ENCODE assay signal across 17 mouse cellular contexts in genomic region chr12:11324480-11324879, GRCm38 (mm10).
"Had no signal": no experiment of that assay in that cellular context is flagged by ENCODE, and none has a peak within 500 bp of the region (broad histone marks: within the 10 kb centered on the region; RNA-seq: fewer than 3 reads in every experiment).

No protein-coding gene starts in this region.

- ATAC-seq: inflammation-experienced regulatory T-cells, adult 6 months; intestine, embryonic 16.5 days; midbrain, embryonic 15.5 days had no signal

- H3K9ac ChIP-seq: kidney, embryonic 15.5 days; liver, embryonic 13.5 days; midbrain, embryonic 12.5 days; midbrain, embryonic 15.5 days; neural tube, embryonic 12.5 days; neural tube, embryonic 15.5 days; stomach, embryonic 15.5 days had no signal

- DNase-seq: kidney, adult 18-20 months; kidney, postnatal 14 days; layer of hippocampus, postnatal 36 days; liver, embryonic 13.5 days; right cerebral cortex, postnatal 25 days; spleen, adult 18-20 months; thymus, postnatal 25 days had no signal

- H3K27me3 ChIP-seq: kidney, embryonic 15.5 days; liver, embryonic 13.5 days; midbrain, embryonic 12.5 days; midbrain, embryonic 15.5 days; neural tube, embryonic 12.5 days; neural tube, embryonic 15.5 days; stomach, embryonic 15.5 days had no signal

- H3K4me2 ChIP-seq: kidney, embryonic 15.5 days; liver, embryonic 13.5 days; midbrain, embryonic 12.5 days; midbrain, embryonic 15.5 days; neural tube, embryonic 12.5 days; neural tube, embryonic 15.5 days; stomach, embryonic 15.5 days had no signal

- H3K27ac ChIP-seq: kidney, embryonic 15.5 days; layer of hippocampus, adult 2 months; left cerebral cortex, adult 2 months; liver, embryonic 13.5 days; midbrain, embryonic 12.5 days; midbrain, embryonic 15.5 days; neural tube, embryonic 12.5 days; neural tube, embryonic 15.5 days; stomach, embryonic 15.5 days had no signal

- H3K4me1 ChIP-seq: kidney, embryonic 15.5 days; liver, embryonic 13.5 days; midbrain, embryonic 12.5 days; midbrain, embryonic 15.5 days; neural tube, embryonic 12.5 days; neural tube, embryonic 15.5 days; stomach, embryonic 15.5 days had no signal

- H3K4me3 ChIP-seq: kidney, embryonic 15.5 days; layer of hippocampus, adult 2 months; left cerebral cortex, adult 2 months; liver, embryonic 13.5 days; midbrain, embryonic 12.5 days; midbrain, embryonic 15.5 days; neural tube, embryonic 12.5 days; neural tube, embryonic 15.5 days; stomach, embryonic 15.5 days had no signal

- H3K36me3 ChIP-seq: kidney, embryonic 15.5 days; liver, embryonic 13.5 days; midbrain, embryonic 12.5 days; midbrain, embryonic 15.5 days; neural tube, embryonic 12.5 days; neural tube, embryonic 15.5 days; stomach, embryonic 15.5 days had no signal

- H3K9me3 ChIP-seq: kidney, embryonic 15.5 days; liver, embryonic 13.5 days; midbrain, embryonic 12.5 days; midbrain, embryonic 15.5 days; neural tube, embryonic 12.5 days; neural tube, embryonic 15.5 days; stomach, embryonic 15.5 days had no signal
